Mouse (Mus musculus): ENCODE results near the gene Mon2. TPM values are rescaled to one million over a fixed set of nuclear protein-coding genes. Genes with fewer than 3 reads are reported as not detected.

Gene Mon2
- polyA plus RNA-seq, 1 experiment from 2014 or later = 26.0 TPM

DNA sequence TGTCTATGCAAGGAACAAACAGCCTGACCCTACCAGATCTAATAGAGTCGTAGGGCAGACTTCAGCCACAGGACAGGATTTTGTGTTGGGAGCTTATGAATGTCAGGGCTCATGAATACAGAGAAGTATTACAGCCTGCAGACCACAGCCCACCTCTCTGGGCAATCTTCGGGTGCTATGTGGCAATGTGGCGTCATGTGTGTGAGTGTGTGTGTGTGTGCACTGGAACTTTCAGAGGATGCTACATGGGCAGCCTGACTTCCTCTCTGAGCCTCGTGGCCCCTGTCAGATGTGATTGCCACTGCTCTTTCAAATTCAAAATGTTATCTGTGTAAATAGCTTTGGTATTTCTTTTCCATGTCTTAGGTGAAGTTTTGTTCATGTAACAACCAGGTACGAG, 131.4 kb downstream of the Mon2 start:
- H3K9me3 ChIP-seq = no peaks in the 10 kb centered on the region
- no peaks in the 10 kb centered on the region for H3K36me3 ChIP-seq (replicated peaks)
- H3K4me3 ChIP-seq = no peak overlapping the region

DNA sequence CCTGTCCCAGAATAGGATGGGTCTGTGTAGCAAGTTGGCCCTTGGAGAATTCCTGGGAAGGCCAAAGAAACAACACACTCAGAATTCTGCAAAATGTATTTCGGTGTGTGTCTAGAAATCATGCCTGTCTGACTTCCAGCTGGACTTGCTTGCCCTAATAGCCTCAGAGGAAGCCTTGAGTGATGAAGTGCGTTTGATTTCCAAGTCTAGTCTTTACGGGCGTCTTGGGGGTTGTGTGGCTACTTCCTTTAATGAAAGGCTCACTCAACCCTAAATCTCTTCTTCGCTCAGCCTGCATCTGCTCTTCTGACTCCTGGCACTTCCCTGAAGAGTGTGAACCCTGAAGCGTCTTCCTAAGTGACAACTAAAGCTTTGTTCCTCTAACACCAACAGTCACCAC, 132.5 kb downstream of the Mon2 start:
- WGBS = 54% methylated on average over 6 of the region's 6 CpGs
- Histone ChIP-seq H3K4me3 (no peak overlapping the region), H3K9me3 (no peaks in the 10 kb centered on the region), H3K27me3 (replicated peaks; ENCODE audit: low read depth, poor library complexity, severe bottlenecking) (no peaks in the 10 kb centered on the region), H3K27ac (replicated peaks) (no peak overlapping the region), H3K4me1 (no peaks in the 10 kb centered on the region), H3K36me3 (replicated peaks) (no peaks in the 10 kb centered on the region)
- DNase-seq (ENCODE audit: low spot score) = no peak

More for the DNA sequence above, 131.4 kb downstream of the Mon2 start:
- no peak for DNase-seq (ENCODE audit: low spot score)
- 84% methylated on average over 5 of the region's 5 CpGs for WGBS
- H3K27ac ChIP-seq (replicated peaks) = no peak overlapping the region
- no peaks in the 10 kb centered on the region for H3K4me1 ChIP-seq
- no peaks in the 10 kb centered on the region for H3K27me3 ChIP-seq (replicated peaks; ENCODE audit: low read depth, poor library complexity, severe bottlenecking)

GRCm38 (mm10) chr10:122942771-122943170, 133.5 kb downstream of the Mon2 start:
- DNase-seq (ENCODE audit: low spot score) = no peak
- WGBS = 86% methylated on average over 7 of the region's 7 CpGs

More at GRCm38 (mm10) chr10:122942771-122943170, 133.5 kb downstream of the Mon2 start:
- no peaks in the 10 kb centered on the region for H3K36me3 ChIP-seq (replicated peaks)
- H3K4me1 ChIP-seq = no peaks in the 10 kb centered on the region
- H3K4me3 ChIP-seq = no peak overlapping the region
- H3K27ac ChIP-seq (replicated peaks) = no peak overlapping the region
- H3K27me3 ChIP-seq (replicated peaks; ENCODE audit: low read depth, poor library complexity, severe bottlenecking) = no peaks in the 10 kb centered on the region
- H3K9me3 ChIP-seq = no peaks in the 10 kb centered on the region

MicroRNAs encoded within 50 kb of the gene (microRNA counts, 519-probe panel; counts per million panel counts)
- 5,345 counts per million, percentile 90 among the panel's probes with 10 or more counts for microRNA mmu-let-7i

Small RNA genes within 50 kb of the gene (microRNA-seq; reads per million reads assigned to microRNA genes)
- 1,601 reads per million, percentile 79 among the genes with 10 or more reads in this experiment for gene Mirlet7i

Other genes with a start within 250 kb of the Mon2 start
- gene Usp15, start 120.5 kb upstream of the Mon2 start, polyA plus RNA-seq (2016; fragmentation: Nextera tagmentation; extraction: Ambion mirVana) = 79.1 and 86.5 TPM in 2 replicates
- gene Fam19a2, start 187.5 kb upstream of the Mon2 start, polyA plus RNA-seq (2016; fragmentation: Nextera tagmentation; extraction: Ambion mirVana) = 2.5 and 5.1 TPM in 2 replicates

All from embryonic facial prominence, embryonic 10.5 days (tissue).